Mouse (Mus musculus): Measurements from ENCODE around the gene Pik3r1. TPM values are rescaled to one million over a fixed set of nuclear protein-coding genes. Genes with fewer than 3 reads are reported as not detected.

Gene Pik3r1
- polyA plus RNA-seq, 1 experiment = 18.4 TPM

GRCm38 (mm10) chr13:101691669-101692068, 76.3 kb downstream of the Pik3r1 start:
- Histone ChIP-seq H3K27ac (ENCODE audit: insufficient read depth, low read length) (no peak overlapping the region), H3K27me3 (ENCODE audit: control insufficient read depth, insufficient read depth, low read length) (no peaks in the 10 kb centered on the region), H3K36me3 (ENCODE audit: control insufficient read depth, insufficient read depth, low read length) (peaks cover 21% of the 10 kb centered on the region), H3K4me3 (ENCODE audit: extremely low read depth, insufficient read depth, insufficient read length) (no peak overlapping the region), H3K4me1 (ENCODE audit: control insufficient read depth, insufficient read depth, insufficient read length) (peaks cover 16% of the 10 kb centered on the region; the same call in 1 of the 2 replicates)
- DNase-seq (ENCODE audit: low read depth in 1 of 2, low spot score in 2 of 2) = no peak
- TF ChIP-seq CTCF (IDR thresholded peaks at IDR 0.05; ENCODE audit: extremely low read depth, insufficient read depth, insufficient read length, insufficient replicate concordance) = no peak
- TF ChIP-seq POLR2A (IDR thresholded peaks at IDR 0.05; ENCODE audit: low read depth, low read length) = no peak
- 56% methylated on average over 6 of the region's 6 CpGs for WGBS

GRCm38 (mm10) chr13:101690911-101691655, 76.9 kb downstream of the Pik3r1 start:
- 53% methylated on average over 10 of the region's 10 CpGs for WGBS
- Histone ChIP-seq H3K27me3 (ENCODE audit: control insufficient read depth, insufficient read depth, low read length) (no peaks in the 10 kb centered on the region), H3K36me3 (ENCODE audit: control insufficient read depth, insufficient read depth, low read length) (peaks cover 27% of the 10 kb centered on the region), H3K4me1 (ENCODE audit: control insufficient read depth, insufficient read depth, insufficient read length) (peaks cover 12% of the 10 kb centered on the region; the same call in 1 of the 2 replicates), H3K27ac (ENCODE audit: insufficient read depth, low read length) (no peak overlapping the region), H3K4me3 (ENCODE audit: extremely low read depth, insufficient read depth, insufficient read length) (no peak overlapping the region; the same call in 1 of the 2 replicates)
- no peak for DNase-seq (ENCODE audit: low read depth in 1 of 2, low spot score in 2 of 2)
- TF ChIP-seq POLR2A (IDR thresholded peaks at IDR 0.05; ENCODE audit: low read depth, low read length) (no peak), CTCF (IDR thresholded peaks at IDR 0.05; ENCODE audit: extremely low read depth, insufficient read depth, insufficient read length, insufficient replicate concordance) (no peak)

GRCm38 (mm10) chr13:101690167-101690566, 77.8 kb downstream of the Pik3r1 start:
- Histone ChIP-seq H3K27me3 (ENCODE audit: control insufficient read depth, insufficient read depth, low read length) (no peaks in the 10 kb centered on the region), H3K36me3 (ENCODE audit: control insufficient read depth, insufficient read depth, low read length) (peaks cover 35% of the 10 kb centered on the region), H3K4me3 (ENCODE audit: extremely low read depth, insufficient read depth, insufficient read length) (no peak overlapping the region), H3K27ac (ENCODE audit: insufficient read depth, low read length) (no peak overlapping the region), H3K4me1 (ENCODE audit: control insufficient read depth, insufficient read depth, insufficient read length) (peaks cover 10% of the 10 kb centered on the region; the same call in 1 of the 2 replicates)
- no peak for DNase-seq (ENCODE audit: low read depth in 1 of 2, low spot score in 2 of 2)
- TF ChIP-seq POLR2A (IDR thresholded peaks at IDR 0.05; ENCODE audit: low read depth, low read length) = no peak
- TF ChIP-seq CTCF (IDR thresholded peaks at IDR 0.05; ENCODE audit: extremely low read depth, insufficient read depth, insufficient read length, insufficient replicate concordance) = no peak
- 69% methylated on average over 6 of the region's 6 CpGs for WGBS

GRCm38 (mm10) chr13:101686256-101686655, 81.8 kb downstream of the Pik3r1 start:
- Histone ChIP-seq H3K4me3 (ENCODE audit: extremely low read depth, insufficient read depth, insufficient read length) (no peak overlapping the region), H3K27me3 (ENCODE audit: control insufficient read depth, insufficient read depth, low read length) (no peaks in the 10 kb centered on the region), H3K27ac (ENCODE audit: insufficient read depth, low read length) (no peak overlapping the region), H3K36me3 (ENCODE audit: control insufficient read depth, insufficient read depth, low read length) (peaks cover 48% of the 10 kb centered on the region), H3K4me1 (ENCODE audit: control insufficient read depth, insufficient read depth, insufficient read length) (no peaks in the 10 kb centered on the region)
- DNase-seq (ENCODE audit: low read depth in 1 of 2, low spot score in 2 of 2) = no peak
- TF ChIP-seq POLR2A (IDR thresholded peaks at IDR 0.05; ENCODE audit: low read depth, low read length) = no peak
- no peak for TF ChIP-seq CTCF (IDR thresholded peaks at IDR 0.05; ENCODE audit: extremely low read depth, insufficient read depth, insufficient read length, insufficient replicate concordance)
- WGBS = 92% methylated on average over 13 of the region's 13 CpGs

GRCm38 (mm10) chr13:101684706-101685105, 83.3 kb downstream of the Pik3r1 start:
- Histone ChIP-seq H3K27ac (ENCODE audit: insufficient read depth, low read length) (no peak overlapping the region), H3K4me3 (ENCODE audit: extremely low read depth, insufficient read depth, insufficient read length) (no peak overlapping the region), H3K4me1 (ENCODE audit: control insufficient read depth, insufficient read depth, insufficient read length) (no peaks in the 10 kb centered on the region), H3K36me3 (ENCODE audit: control insufficient read depth, insufficient read depth, low read length) (peaks cover 48% of the 10 kb centered on the region), H3K27me3 (ENCODE audit: control insufficient read depth, insufficient read depth, low read length) (no peaks in the 10 kb centered on the region)
- TF ChIP-seq POLR2A (IDR thresholded peaks at IDR 0.05; ENCODE audit: low read depth, low read length) = no peak
- no peak for TF ChIP-seq CTCF (IDR thresholded peaks at IDR 0.05; ENCODE audit: extremely low read depth, insufficient read depth, insufficient read length, insufficient replicate concordance)
- no peak for DNase-seq (ENCODE audit: low read depth in 1 of 2, low spot score in 2 of 2)
- WGBS = 92% methylated on average over 14 of the region's 14 CpGs

GRCm38 (mm10) chr13:101682378-101682777, 85.6 kb downstream of the Pik3r1 start:
- H3K36me3 ChIP-seq (ENCODE audit: control insufficient read depth, insufficient read depth, low read length) = peaks cover 36% of the 10 kb centered on the region
- H3K27ac ChIP-seq (ENCODE audit: insufficient read depth, low read length) = no peak overlapping the region
- H3K27me3 ChIP-seq (ENCODE audit: control insufficient read depth, insufficient read depth, low read length) = no peaks in the 10 kb centered on the region
- no peaks in the 10 kb centered on the region for H3K4me1 ChIP-seq (ENCODE audit: control insufficient read depth, insufficient read depth, insufficient read length)
- no peak for DNase-seq (ENCODE audit: low read depth in 1 of 2, low spot score in 2 of 2)
- WGBS = 48% methylated on average over 4 of the region's 4 CpGs
- no peak overlapping the region for H3K4me3 ChIP-seq (ENCODE audit: extremely low read depth, insufficient read depth, insufficient read length)
- TF ChIP-seq CTCF (IDR thresholded peaks at IDR 0.05; ENCODE audit: extremely low read depth, insufficient read depth, insufficient read length, insufficient replicate concordance) = no peak
- TF ChIP-seq POLR2A (IDR thresholded peaks at IDR 0.05; ENCODE audit: low read depth, low read length) = no peak

GRCm38 (mm10) chr13:101680083-101680482, 87.9 kb downstream of the Pik3r1 start:
- no peak for DNase-seq (ENCODE audit: low read depth in 1 of 2, low spot score in 2 of 2)
- WGBS = 50% methylated on average over 1 of the region's 1 CpGs
- TF ChIP-seq POLR2A (IDR thresholded peaks at IDR 0.05; ENCODE audit: low read depth, low read length) (no peak), CTCF (IDR thresholded peaks at IDR 0.05; ENCODE audit: extremely low read depth, insufficient read depth, insufficient read length, insufficient replicate concordance) (no peak)
- no peak overlapping the region for H3K27ac ChIP-seq (ENCODE audit: insufficient read depth, low read length)
- H3K36me3 ChIP-seq (ENCODE audit: control insufficient read depth, insufficient read depth, low read length) = peaks cover 15% of the 10 kb centered on the region
- no peaks in the 10 kb centered on the region for H3K27me3 ChIP-seq (ENCODE audit: control insufficient read depth, insufficient read depth, low read length)
- no peaks in the 10 kb centered on the region for H3K4me1 ChIP-seq (ENCODE audit: control insufficient read depth, insufficient read depth, insufficient read length)
- no peak overlapping the region for H3K4me3 ChIP-seq (ENCODE audit: extremely low read depth, insufficient read depth, insufficient read length)

All from spleen, adult 2 months (tissue).